Mouse (Mus musculus) forebrain, embryonic 11.5 days (tissue): ENCODE measurements around the gene Mcm2. TPM values are rescaled to one million over a fixed set of nuclear protein-coding genes. Genes with fewer than 3 reads are reported as not detected.
A peak's percentile ranks its signal among the peaks of the same experiment; 100 is the strongest.

ENCODE experiments used
- ATAC-seq: fragments of 200-750 bp; cut with Nextera tagmentation; replicated peaks from 2 replicates; pipeline ENCODE4 v1.8.0; 2017; ENCODE audit warnings: moderate TSS enrichment; ENCODE audit not compliant: low FRiP score
- DNase-seq: peaks from one replicate; pipeline ENCODE4 v3.0.0-alpha.2; 2017; ENCODE audit warnings: low spot score
- H3K27ac ChIP-seq: fragments of 300-500 bp; sonication (generic); 2 replicates; pipeline ENCODE4 v1.5.1; 2014; ENCODE audit warnings: low read depth, low read length
- H3K27me3 ChIP-seq: fragments of 300-500 bp; sonication (generic); 2 replicates; pipeline ENCODE4 v1.6.1; 2014; ENCODE audit warnings: mild to moderate bottlenecking, low read length, mixed read lengths; ENCODE audit not compliant: control insufficient read depth, insufficient read depth
- H3K36me3 ChIP-seq: fragments of 300-500 bp; sonication (generic); 2 replicates; pipeline ENCODE4 v1.6.1; 2014; ENCODE audit warnings: mild to moderate bottlenecking, low read length, moderate library complexity, mixed read lengths; ENCODE audit not compliant: control insufficient read depth, insufficient read depth
- H3K4me1 ChIP-seq: fragments of 300-500 bp; sonication (generic); replicated peaks from 2 replicates; pipeline ENCODE4 v1.6.1; 2014; ENCODE audit warnings: low read length, mixed read lengths; ENCODE audit not compliant: control insufficient read depth, insufficient read depth
- H3K4me2 ChIP-seq: fragments of 300-500 bp; sonication (generic); 2 replicates; pipeline ENCODE4 v1.6.1; 2014; ENCODE audit warnings: low read depth, mild to moderate bottlenecking, low read length, moderate library complexity, mixed read lengths; ENCODE audit not compliant: severe bottlenecking
- H3K4me3 ChIP-seq: fragments of 300-500 bp; sonication (generic); 2 replicates; pipeline ENCODE4 v1.5.1; 2014; ENCODE audit warnings: low read depth, low read length
- H3K9ac ChIP-seq: fragments of 300-500 bp; sonication (generic); 2 replicates; pipeline ENCODE4 v1.6.1; 2014; ENCODE audit warnings: low read length
- H3K9me3 ChIP-seq: fragments of 300-500 bp; sonication (generic); 2 replicates; pipeline ENCODE4 v1.6.1; 2016; ENCODE audit warnings: low read length, mixed read lengths; ENCODE audit not compliant: control insufficient read depth
- WGBS: fragments of 180-500 bp; shearing (Covaris S2); extraction: QIAGEN DNeasy Blood & Tissue Kit; methylation state at CpG from one replicate; pipeline ENCODE4 v1.1.7; 2014; 5-methylcytosine and 5-hydroxymethylcytosine counted together
- polyA plus RNA-seq: library from polyadenylated mRNA; unstranded; fragments of >200 nt; fragmentation: Nextera tagmentation; extraction: Ambion mirVana; gene quantifications from 2 replicates; pipeline ENCODE4 v1.2.1, GENCODE M21; 2014

Mcm2 gene
- polyA plus RNA-seq, 1 experiment from 2014 or later: 248 TPM

DNA sequence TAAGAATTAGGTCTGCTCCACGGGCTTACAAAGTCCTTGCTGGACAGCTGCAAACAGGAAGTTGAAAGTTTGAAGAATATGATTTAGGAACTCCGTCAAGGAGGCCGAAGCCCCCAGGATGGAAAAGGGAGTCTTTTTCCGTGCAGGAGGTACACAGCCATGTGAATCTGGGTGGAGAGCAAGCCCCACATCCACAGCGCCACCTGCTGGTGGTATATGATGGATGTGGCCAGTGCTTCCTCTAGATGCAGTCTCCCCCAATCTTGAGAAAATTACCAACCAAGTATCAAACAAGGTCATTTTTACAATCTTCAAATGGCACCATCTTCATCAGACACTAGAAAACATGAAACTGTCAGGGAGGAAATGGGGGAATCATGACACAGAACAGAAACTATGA lies 5.0 kb downstream of the Mcm2 start:
- Histone ChIP-seq H3K36me3 (peaks cover 50% of the 10 kb centered on the region), H3K27me3 (no peaks in the 10 kb centered on the region), H3K4me1 (peaks cover 9% of the 10 kb centered on the region), H3K9me3 (no peaks in the 10 kb centered on the region), H3K27ac (no peak overlapping the region), H3K4me3 (no peak overlapping the region), H3K4me2 (no peak overlapping the region), H3K9ac (no peak overlapping the region)
- ATAC-seq (no peak), DNase-seq (peak; percentile 83)
- 70% methylated on average over 5 of the region's 5 CpGs for WGBS

DNA sequence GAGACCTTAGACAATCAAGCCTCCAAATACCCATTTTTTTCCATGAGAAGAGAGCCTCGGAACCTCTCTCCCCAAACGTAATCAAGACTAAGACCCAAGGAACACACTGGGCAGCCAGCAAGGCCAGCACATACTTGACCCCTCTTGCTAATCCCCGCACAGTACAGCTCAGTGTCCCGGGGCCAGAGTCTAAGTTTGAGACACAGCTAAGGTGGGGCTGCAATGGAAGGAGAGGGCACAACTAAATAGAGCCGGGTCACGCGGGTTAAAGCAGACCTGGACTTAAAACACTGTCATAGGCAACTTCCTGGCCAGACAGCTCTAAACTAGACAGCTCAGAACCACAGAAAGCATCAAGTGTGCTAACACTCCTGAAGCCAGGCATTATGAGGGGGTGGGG lies 7.7 kb downstream of the Mcm2 start:
- no peak overlapping the region for H3K4me2 ChIP-seq
- H3K27ac ChIP-seq: no peak overlapping the region
- H3K9me3 ChIP-seq: no peaks in the 10 kb centered on the region
- H3K9ac ChIP-seq: no peak overlapping the region
- peaks cover 3% of the 10 kb centered on the region; the same call in 1 of the 2 replicates for H3K4me1 ChIP-seq
- no peaks in the 10 kb centered on the region for H3K27me3 ChIP-seq
- no peak overlapping the region for H3K4me3 ChIP-seq
- peaks cover 56% of the 10 kb centered on the region for H3K36me3 ChIP-seq
- no peak for ATAC-seq
- no peak for DNase-seq
- WGBS: 91% methylated on average over 7 of the region's 7 CpGs

DNA sequence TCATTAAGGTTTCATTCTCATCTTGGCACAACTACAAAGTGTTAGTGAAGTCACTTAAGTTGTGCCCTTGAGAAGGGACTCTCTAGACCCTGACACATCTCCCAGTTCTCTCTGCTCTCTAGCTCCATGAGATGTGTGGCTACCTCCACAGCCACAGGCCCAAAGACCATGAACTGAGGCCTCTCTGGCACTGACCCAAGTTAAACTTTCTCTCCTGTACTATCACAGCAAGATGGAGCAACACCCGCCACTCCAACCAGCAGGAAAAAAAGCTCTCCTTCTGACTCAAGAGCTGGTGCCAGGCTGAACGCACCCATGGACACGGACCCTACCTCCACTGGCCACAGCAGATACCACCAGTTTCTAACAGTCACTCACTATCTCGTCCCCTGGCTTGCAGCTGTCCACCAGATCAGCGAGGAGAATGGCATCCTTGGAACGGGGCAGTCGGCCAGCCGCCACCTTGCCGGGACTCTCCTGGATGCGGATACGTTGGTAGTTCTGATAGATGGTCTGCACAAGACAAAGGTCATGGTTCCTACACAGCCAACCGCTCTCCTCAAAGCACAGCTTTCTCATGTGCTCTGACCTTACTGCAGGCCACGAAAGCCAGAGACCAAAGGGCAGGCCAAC lies 9.1 kb downstream of the Mcm2 start:
- H3K27me3 ChIP-seq: no peaks in the 10 kb centered on the region
- no peak overlapping the region for H3K4me3 ChIP-seq
- no peak overlapping the region for H3K27ac ChIP-seq
- peaks cover 49% of the 10 kb centered on the region for H3K36me3 ChIP-seq
- H3K4me1 ChIP-seq: no peaks in the 10 kb centered on the region
- DNase-seq (no peak), ATAC-seq (no peak)
- no peak overlapping the region for H3K4me2 ChIP-seq
- H3K9me3 ChIP-seq: no peaks in the 10 kb centered on the region
- WGBS: 92% methylated on average over 13 of the region's 13 CpGs
- no peak overlapping the region for H3K9ac ChIP-seq

DNA sequence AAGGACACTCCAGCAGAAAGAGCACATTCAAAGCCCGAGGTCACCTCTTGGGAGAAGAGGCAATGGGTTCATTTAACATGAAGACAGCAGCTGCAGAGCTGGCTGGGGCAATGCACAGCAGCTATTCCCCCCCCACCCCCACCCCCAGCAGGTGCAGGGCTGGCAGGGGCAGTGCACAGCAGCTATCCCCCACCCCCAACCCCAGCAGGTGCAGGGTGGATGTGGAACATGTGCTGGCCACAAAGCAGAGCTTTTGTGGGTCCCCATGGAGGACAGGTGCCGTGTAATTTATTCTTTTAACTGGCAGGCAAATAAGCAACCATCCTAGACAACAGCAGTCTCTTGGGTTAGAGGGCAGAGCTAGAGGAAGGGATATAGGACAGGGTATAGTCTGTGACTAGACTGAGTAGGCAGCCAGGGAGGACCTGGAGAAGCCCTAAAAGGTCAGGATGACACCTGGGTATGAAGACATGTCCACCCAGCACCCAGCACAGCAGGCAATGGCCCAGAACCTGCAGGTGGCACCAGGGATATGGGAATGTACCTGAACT lies 12.1 kb downstream of the Mcm2 start:
- no peaks in the 10 kb centered on the region for H3K4me1 ChIP-seq
- ATAC-seq: peak; percentile 65; the same call in 1 of the 2 replicates
- H3K27ac ChIP-seq: no peak overlapping the region
- H3K9me3 ChIP-seq: no peaks in the 10 kb centered on the region
- H3K4me3 ChIP-seq: no peak overlapping the region
- no peak overlapping the region for H3K4me2 ChIP-seq
- H3K36me3 ChIP-seq: peaks cover 33% of the 10 kb centered on the region; the same call in 1 of the 2 replicates
- 78% methylated on average over 2 of the region's 2 CpGs for WGBS
- H3K27me3 ChIP-seq: no peaks in the 10 kb centered on the region
- no peak for DNase-seq
- H3K9ac ChIP-seq: no peak overlapping the region

DNA sequence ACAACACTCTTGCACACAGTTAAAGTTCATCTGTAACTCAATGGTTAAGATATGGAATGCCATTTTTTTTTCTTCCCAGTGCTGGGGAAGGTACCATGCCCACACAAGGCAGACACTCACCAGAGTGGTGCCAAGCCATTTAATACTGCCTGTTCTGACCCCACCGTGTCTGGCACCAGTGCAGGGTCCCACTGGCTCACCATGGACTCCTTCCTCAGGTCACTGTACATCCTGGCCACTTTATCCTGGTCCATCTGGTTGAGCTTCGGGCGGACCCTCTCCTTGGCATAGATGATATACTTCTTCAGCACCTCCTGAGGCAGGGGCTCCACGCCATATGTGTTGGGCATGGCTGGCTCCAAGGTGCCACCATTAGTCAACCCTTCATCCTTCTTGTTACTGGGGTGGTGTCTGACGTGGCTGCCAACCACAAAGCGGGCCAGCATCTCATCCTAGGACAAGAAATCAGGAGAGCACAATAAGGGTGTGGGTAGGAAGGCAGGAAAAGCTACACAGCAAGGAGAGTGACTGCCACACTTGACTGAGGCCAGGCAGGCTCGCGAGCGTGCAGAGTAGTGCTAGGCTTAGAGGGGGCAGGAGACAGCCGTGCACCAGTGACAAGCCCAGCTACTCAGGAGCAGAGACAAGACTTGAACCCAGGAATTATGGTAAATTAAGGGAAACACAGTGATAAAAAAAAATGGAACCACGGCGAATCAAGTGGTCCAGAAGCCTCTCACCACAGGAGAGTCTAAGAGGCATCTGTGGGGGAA lies 12.8 kb downstream of the Mcm2 start:
- H3K27ac ChIP-seq: no peak overlapping the region
- no peaks in the 10 kb centered on the region for H3K9me3 ChIP-seq
- H3K36me3 ChIP-seq: peaks cover 30% of the 10 kb centered on the region; the same call in 1 of the 2 replicates
- H3K4me2 ChIP-seq: no peak overlapping the region
- no peaks in the 10 kb centered on the region for H3K4me1 ChIP-seq
- no peak overlapping the region for H3K4me3 ChIP-seq
- ATAC-seq: no peak
- H3K9ac ChIP-seq: no peak overlapping the region
- H3K27me3 ChIP-seq: no peaks in the 10 kb centered on the region
- WGBS: 92% methylated on average over 12 of the region's 12 CpGs
- no peak for DNase-seq

DNA sequence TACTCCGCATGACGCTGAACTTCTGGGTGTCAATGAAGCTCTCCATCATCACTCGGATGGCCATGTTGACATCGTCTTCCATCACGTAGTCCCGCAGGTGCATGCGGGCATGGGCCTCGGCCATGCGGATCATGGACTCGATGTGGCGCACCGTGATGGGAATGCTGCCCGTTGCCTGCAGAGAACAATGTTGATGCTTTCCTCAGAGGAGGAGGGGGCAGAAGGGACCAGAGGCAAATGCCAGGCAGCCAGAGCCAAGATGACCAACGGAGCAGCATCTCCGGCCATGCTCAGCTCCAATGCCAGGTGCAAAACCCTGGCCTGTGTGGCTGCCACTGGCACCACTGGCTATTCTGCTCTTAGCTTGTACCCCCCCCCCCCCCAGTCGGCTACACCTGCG lies 13.9 kb downstream of the Mcm2 start:
- DNase-seq (no peak), ATAC-seq (no peak)
- Histone ChIP-seq H3K4me1 (no peaks in the 10 kb centered on the region), H3K36me3 (peaks cover 26% of the 10 kb centered on the region; the same call in 1 of the 2 replicates), H3K27ac (no peak overlapping the region), H3K4me3 (no peak overlapping the region), H3K9me3 (no peaks in the 10 kb centered on the region), H3K4me2 (no peak overlapping the region), H3K9ac (no peak overlapping the region), H3K27me3 (no peaks in the 10 kb centered on the region)
- WGBS: 97% methylated on average over 17 of the region's 17 CpGs

DNA sequence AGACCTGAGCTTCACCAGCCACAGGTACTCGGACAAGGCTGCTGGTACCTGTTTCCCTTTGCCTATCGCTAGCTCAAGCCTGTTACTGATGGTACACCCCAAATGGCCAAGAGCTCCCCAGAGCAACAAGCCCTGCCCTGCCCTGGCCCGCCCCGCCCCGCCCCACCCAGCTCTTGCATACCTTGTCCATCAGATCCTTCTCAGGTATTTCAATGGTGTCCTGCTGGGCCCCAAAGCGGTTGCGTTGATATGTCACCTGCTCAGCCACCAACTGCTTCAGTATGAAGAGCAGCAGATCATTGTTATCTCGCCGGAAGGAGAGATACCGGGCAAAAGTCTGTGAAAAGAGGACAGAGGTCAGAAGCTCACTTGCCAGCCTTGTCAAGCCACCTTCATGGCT lies 14.4 kb downstream of the Mcm2 start:
- no peaks in the 10 kb centered on the region for H3K27me3 ChIP-seq
- ATAC-seq: no peak
- peaks cover 21% of the 10 kb centered on the region; the same call in 1 of the 2 replicates for H3K36me3 ChIP-seq
- no peaks in the 10 kb centered on the region for H3K4me1 ChIP-seq
- H3K9ac ChIP-seq: no peak overlapping the region
- no peak for DNase-seq
- no peak overlapping the region for H3K27ac ChIP-seq
- WGBS: 95% methylated on average over 10 of the region's 10 CpGs
- H3K4me2 ChIP-seq: no peak overlapping the region
- no peak overlapping the region for H3K4me3 ChIP-seq
- H3K9me3 ChIP-seq: no peaks in the 10 kb centered on the region

DNA sequence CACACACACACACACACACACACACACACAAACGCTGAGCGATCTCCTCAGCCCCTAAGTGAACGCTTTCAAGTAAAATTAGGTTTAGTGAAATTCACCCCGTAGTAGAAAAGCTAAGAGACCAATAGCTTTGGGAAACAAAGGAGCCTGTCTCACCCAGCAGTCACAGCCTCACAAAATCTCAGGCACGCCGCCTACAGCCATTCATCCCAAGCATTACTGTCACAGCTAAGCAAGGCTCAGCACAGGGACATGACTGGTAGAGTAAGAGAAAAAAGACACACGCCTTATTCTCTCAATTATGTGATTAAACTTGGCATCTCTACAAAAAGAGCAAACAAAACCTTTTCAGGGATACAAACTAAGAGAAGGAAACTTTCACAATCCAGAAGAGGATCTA lies 17.2 kb downstream of the Mcm2 start:
- 85% methylated on average over 7 of the region's 7 CpGs for WGBS
- Histone ChIP-seq H3K4me1 (no peaks in the 10 kb centered on the region), H3K27ac (no peak overlapping the region), H3K9ac (no peak overlapping the region), H3K9me3 (no peaks in the 10 kb centered on the region), H3K4me2 (no peak overlapping the region), H3K4me3 (no peak overlapping the region), H3K36me3 (peaks cover 8% of the 10 kb centered on the region; the same call in 1 of the 2 replicates), H3K27me3 (no peaks in the 10 kb centered on the region)
- DNase-seq (no peak), ATAC-seq (no peak)
